ENCODE assay signal across 8 mouse cellular contexts in the genomic region with DNA sequence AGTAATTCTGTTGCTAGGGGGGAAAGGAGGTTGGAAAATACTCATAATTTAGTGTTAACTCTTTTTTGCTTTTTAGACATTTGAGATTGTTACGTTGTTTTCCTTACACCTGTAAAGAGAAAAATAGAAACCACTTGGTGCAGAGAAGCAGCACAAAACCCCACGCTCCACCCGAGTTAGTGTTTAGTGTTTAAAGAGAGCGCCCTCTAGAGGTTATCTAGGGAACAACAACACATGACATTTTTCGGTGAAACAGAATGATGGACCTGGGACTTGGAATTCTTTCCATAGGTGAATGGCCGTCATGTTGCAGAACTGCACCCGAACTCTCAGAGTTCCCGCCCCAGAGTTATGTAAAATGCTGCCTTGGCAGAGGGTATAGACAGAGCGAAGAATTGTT. TPM values are rescaled to one million over a fixed set of nuclear protein-coding genes. Genes with fewer than 3 reads are reported as not detected.
DNase-seq lines count a peak whose midpoint lies in the region; ATAC-seq and TF ChIP-seq lines count a peak whose summit lies in the region.
"Had no signal": no experiment of that assay in that cellular context is flagged by ENCODE, and none has a peak within 500 bp of the region (broad histone marks: within the 10 kb centered on the region; RNA-seq: fewer than 3 reads in every experiment).

No protein-coding gene starts in this region.

- TF ChIP-seq EP300 in liver, postnatal 0 days (IDR thresholded peaks at IDR 0.05; ENCODE audit: low read depth) = no peak

- peak; percentile 80 for TF ChIP-seq CTCF in G1E (IDR thresholded peaks at IDR 0.05; ENCODE audit: low read depth, low read length)
- peak; percentile 85 for TF ChIP-seq CTCF in liver, postnatal 0 days (IDR thresholded peaks at IDR 0.05; ENCODE audit: low read depth)

- intact Hi-C loops in heart, postnatal 14 days (cut with DNase I) = loop anchor here (1.0 kb wide), 1 partner anchor 54 kb away; a partner anchor contains a TSS

- H3K9ac ChIP-seq in kidney, embryonic 16.5 days (replicated peaks; ENCODE audit: low read length) = no peak overlapping the region
- no peak overlapping the region for H3K9ac ChIP-seq in liver, postnatal 0 days (replicated peaks)
- H3K9ac ChIP-seq: lung, embryonic 15.5 days had no signal

- DNase-seq in kidney, adult 18-20 months = peak; percentile 29
- peak; percentile 19 for DNase-seq in G1E (ENCODE audit: low spot score)
- peak; percentile 47 for DNase-seq in c-Kit-negative CD71-positive TER-119-positive erythroid progenitor cells, embryonic 14.5 days (ENCODE audit: low read depth, low spot score)
- peak; percentile 29 to 55 for DNase-seq in heart, postnatal 14 days
- peak; percentile 30 for DNase-seq in liver, postnatal 0 days
- DNase-seq in thymus, postnatal 0 days (ENCODE audit: low spot score) = peak; percentile 76

- 23% methylated on average over 9 of the region's 9 CpGs for WGBS in kidney, embryonic 16.5 days
- WGBS in liver, postnatal 0 days (ENCODE audit: insufficient replicate concordance) = 17% methylated on average over 9 of the region's 9 CpGs

- no peaks in the 10 kb centered on the region for H3K36me3 ChIP-seq in kidney, embryonic 16.5 days (ENCODE audit: insufficient read depth, low read length)
- no peaks in the 10 kb centered on the region for H3K36me3 ChIP-seq in G1E (replicated peaks)
- no peaks in the 10 kb centered on the region for H3K36me3 ChIP-seq in liver, postnatal 0 days (replicated peaks; ENCODE audit: insufficient read depth, low read length)
- H3K36me3 ChIP-seq: lung, embryonic 15.5 days had no signal

- no peak overlapping the region for H3K4me3 ChIP-seq in kidney, embryonic 16.5 days (ENCODE audit: low read length)
- H3K4me3 ChIP-seq in G1E (ENCODE audit: low read depth, low read length) = no peak overlapping the region
- no peak overlapping the region for H3K4me3 ChIP-seq in liver, postnatal 0 days (ENCODE audit: low read depth, low read length)
- H3K4me3 ChIP-seq: lung, embryonic 15.5 days had no signal

- H3K9me3 ChIP-seq in kidney, embryonic 16.5 days (ENCODE audit: low read length) = no peaks in the 10 kb centered on the region
- H3K9me3 ChIP-seq in G1E (replicated peaks) = no peaks in the 10 kb centered on the region
- H3K9me3 ChIP-seq in liver, postnatal 0 days (ENCODE audit: low read length) = no peaks in the 10 kb centered on the region
- H3K9me3 ChIP-seq: lung, embryonic 15.5 days had no signal

- H3K27ac ChIP-seq in kidney, embryonic 16.5 days (ENCODE audit: low read length) = no peak overlapping the region
- H3K27ac ChIP-seq in liver, postnatal 0 days (ENCODE audit: low read depth) = no peak overlapping the region
- H3K27ac ChIP-seq: lung, embryonic 15.5 days had no signal

- no peaks in the 10 kb centered on the region; the same call in 1 of the 2 replicates for H3K27me3 ChIP-seq in kidney, embryonic 16.5 days (ENCODE audit: insufficient read depth, low read length)
- peaks cover 29% of the 10 kb centered on the region for H3K27me3 ChIP-seq in G1E (ENCODE audit: insufficient read depth, low read length)
- H3K27me3 ChIP-seq in liver, postnatal 0 days (ENCODE audit: insufficient read depth, low read length) = no peaks in the 10 kb centered on the region
- H3K27me3 ChIP-seq: lung, embryonic 15.5 days had no signal

- H3K4me1 ChIP-seq in kidney, embryonic 16.5 days (ENCODE audit: insufficient read depth, low read length) = peaks cover 14% of the 10 kb centered on the region
- H3K4me1 ChIP-seq in G1E (ENCODE audit: insufficient read depth, low read depth, low read length) = no peaks in the 10 kb centered on the region; the same call in 1 of the 2 replicates
- peaks cover 4% of the 10 kb centered on the region for H3K4me1 ChIP-seq in liver, postnatal 0 days (ENCODE audit: insufficient read depth)
- H3K4me1 ChIP-seq: lung, embryonic 15.5 days had no signal

- H3K4me2 ChIP-seq in kidney, embryonic 16.5 days (replicated peaks; ENCODE audit: low read depth, low read length) = no peak overlapping the region
- H3K4me2 ChIP-seq in liver, postnatal 0 days (ENCODE audit: low read depth, low read length) = no peak overlapping the region
- H3K4me2 ChIP-seq: lung, embryonic 15.5 days had no signal

- ATAC-seq in kidney, embryonic 16.5 days (ENCODE audit: low FRiP score, low TSS enrichment) = no peak
- no peak for ATAC-seq in G1E (ENCODE audit: extremely low read depth, insufficient number of reproducible peaks, low FRiP score, poor library complexity, severe bottlenecking)
- no peak for ATAC-seq in liver, postnatal 0 days

RNA-seq across cellular contexts. Expression of a gene that starts 13.1 kb away (rescaled TPM):
- 0.07 and 0.09 TPM in 2 replicates for polyA plus RNA-seq in kidney, embryonic 16.5 days (2015; fragmentation: Nextera tagmentation; extraction: Ambion mirVana)
- total RNA-seq in G1E (2014; fragmentation: Nextera tagmentation) (not detected in 2 replicates), G1E (2017) (0.16 TPM in 1 of 2 replicates, not detected in the other)
- not detected in 2 replicates for polyA plus RNA-seq in G1E (2012)
- total RNA-seq in heart, postnatal 14 days (2021) = under 1 TPM; 0.14 to 0.44 TPM
- 0.08 TPM in 1 of 2 replicates, not detected in the other for polyA plus RNA-seq in liver, postnatal 0 days (2015; fragmentation: Nextera tagmentation; extraction: Ambion mirVana)
- polyA plus RNA-seq in thymus, postnatal 0 days (2015; fragmentation: Nextera tagmentation; extraction: Ambion mirVana) = 30.8 and 37.8 TPM in 2 replicates

RNA-seq across cellular contexts. Expression of a gene that starts 42.5 kb away (rescaled TPM):
- polyA plus RNA-seq in kidney, embryonic 16.5 days (2015; fragmentation: Nextera tagmentation; extraction: Ambion mirVana) = 2.0 TPM in 2 replicates
- total RNA-seq in G1E (2014; fragmentation: Nextera tagmentation) (not detected in 2 replicates), G1E (2017) (not detected in 2 replicates)
- not detected in 2 replicates for polyA plus RNA-seq in G1E (2012)
- 1 to 10 TPM; 5.2 to 8.1 TPM for total RNA-seq in heart, postnatal 14 days (2021)
- polyA plus RNA-seq in liver, postnatal 0 days (2015; fragmentation: Nextera tagmentation; extraction: Ambion mirVana) = 0.49 and 0.56 TPM in 2 replicates
- 5.2 and 5.9 TPM in 2 replicates for polyA plus RNA-seq in thymus, postnatal 0 days (2015; fragmentation: Nextera tagmentation; extraction: Ambion mirVana)

RNA-seq across cellular contexts. Expression of a gene that starts 54.2 kb away (rescaled TPM):
- polyA plus RNA-seq in kidney, embryonic 16.5 days (2015; fragmentation: Nextera tagmentation; extraction: Ambion mirVana) = 6.5 and 6.9 TPM in 2 replicates
- total RNA-seq in G1E (2014; fragmentation: Nextera tagmentation) = not detected in 2 replicates
- total RNA-seq in G1E (2017) = 0.11 and 0.12 TPM in 2 replicates
- 0.02 TPM in 1 of 2 replicates, not detected in the other for polyA plus RNA-seq in G1E (2012)
- total RNA-seq in heart, postnatal 14 days (2021) = 1 to 10 TPM; 2.7 to 3.1 TPM
- polyA plus RNA-seq in liver, postnatal 0 days (2015; fragmentation: Nextera tagmentation; extraction: Ambion mirVana) = 17.8 and 20.0 TPM in 2 replicates
- 0.54 and 0.61 TPM in 2 replicates for polyA plus RNA-seq in thymus, postnatal 0 days (2015; fragmentation: Nextera tagmentation; extraction: Ambion mirVana)

Comparison
In these comparisons a context has a peak if more than half of its experiments do, and no peak if none do; other contexts are left out.
1. DNase-seq: peak in every context shown above with its lines; median percentile 76 in thymus, postnatal 0 days; 47 in c-Kit-negative CD71-positive TER-119-positive erythroid progenitor cells, embryonic 14.5 days; 42 in heart, postnatal 14 days; 30 in liver, postnatal 0 days; 29 in kidney, adult 18-20 months; 19 in G1E.
2. RNA of a gene that starts 13.1 kb away (polyA plus RNA-seq): 30.8 to 37.8 TPM in thymus, postnatal 0 days; 0.07 to 0.09 TPM in kidney, embryonic 16.5 days, 0.08 TPM in liver, postnatal 0 days and not detected in G1E; every median in the first group is over 10 times any median in the second.